Mouse (Mus musculus): ENCODE measurements around the gene Prr3.

GRCm38 (mm10) chr17:35963279-35963678 lies 16.8 kb downstream of the Prr3 start:
- TF ChIP-seq CTCF (IDR thresholded peaks at IDR 0.05; ENCODE audit: low read depth) (no peak), EP300 (IDR thresholded peaks at IDR 0.05; ENCODE audit: low read depth) (no peak)

Data from heart, postnatal 0 days (tissue).